Mouse (Mus musculus) hematopoietic stem cell, adult 5-6 weeks (primary cell): ENCODE data around the gene Gm34653. TPM values are rescaled to one million over a fixed set of nuclear protein-coding genes. Genes with fewer than 3 reads are reported as not detected.
"Not testable (repeated sequence)": the region's sequence is repeated elsewhere in the genome, so short reads cannot be mapped to it uniquely, and the experiment has no call there.

Source experiments
- ATAC-seq, 2 experiments: fragments of 125-278 bp in 1 of 2; replicated peaks in 1 of 2; 2 replicates each; pipeline ENCODE4 v1.8.0; 2016 to 2017; ENCODE audit warnings: inconsistent platforms in 2 of 2, mild to moderate bottlenecking in 2 of 2, moderate number of reproducible peaks in 2 of 2, low read depth in 1 of 2, moderate TSS enrichment in 1 of 2; ENCODE audit not compliant: low FRiP score in 2 of 2, poor library complexity in 2 of 2, severe bottlenecking in 2 of 2, insufficient read depth in 1 of 2, low TSS enrichment in 1 of 2
- total RNA-seq: library from RNA; stranded (forward); fragments of 172-1452, 232-1000 nt; gene quantifications from 2 replicates; pipeline ENCODE4 v1.2.3, GENCODE M21; 2017

Gene Gm34653
- not detected in 2 replicates for total RNA-seq

DNA sequence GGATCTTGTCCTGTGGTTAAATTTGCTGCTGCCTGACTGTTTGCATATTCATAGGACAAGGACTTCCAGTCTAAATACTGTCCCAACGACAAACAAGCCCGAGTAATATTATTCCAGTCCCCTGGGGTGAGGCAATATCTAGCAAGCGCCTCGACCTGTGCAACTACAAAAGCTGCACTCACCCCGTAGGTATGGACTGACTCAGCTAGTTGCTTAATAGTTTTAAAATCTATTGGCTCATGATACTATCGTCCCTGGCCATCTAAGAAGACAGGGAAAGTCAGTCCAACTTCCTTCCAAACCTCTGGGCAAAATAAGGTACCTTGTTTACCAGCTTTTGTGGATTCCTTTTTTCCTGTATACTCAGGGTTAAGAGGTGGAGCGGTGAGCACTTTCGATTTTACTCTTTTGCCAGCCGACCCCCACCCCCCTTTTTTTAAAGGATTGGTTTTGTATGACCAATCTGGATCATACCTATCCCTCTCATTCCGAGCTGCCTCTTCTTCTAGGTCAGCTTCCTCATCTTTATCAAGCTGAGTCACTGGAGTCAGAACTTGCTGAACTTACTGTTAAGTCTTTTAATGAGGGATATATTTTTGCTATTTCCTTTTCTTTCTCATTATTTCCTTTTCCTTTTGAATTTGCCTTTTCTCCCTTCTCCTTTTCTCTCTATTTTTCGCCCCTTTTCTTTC lies at the start of gene Gm34653:
Gene Gm34653, plus strand, starts transcription at position 242 of the 692 bp plus-strand sequence.
- ATAC-seq: not testable (repeated sequence)

DNA sequence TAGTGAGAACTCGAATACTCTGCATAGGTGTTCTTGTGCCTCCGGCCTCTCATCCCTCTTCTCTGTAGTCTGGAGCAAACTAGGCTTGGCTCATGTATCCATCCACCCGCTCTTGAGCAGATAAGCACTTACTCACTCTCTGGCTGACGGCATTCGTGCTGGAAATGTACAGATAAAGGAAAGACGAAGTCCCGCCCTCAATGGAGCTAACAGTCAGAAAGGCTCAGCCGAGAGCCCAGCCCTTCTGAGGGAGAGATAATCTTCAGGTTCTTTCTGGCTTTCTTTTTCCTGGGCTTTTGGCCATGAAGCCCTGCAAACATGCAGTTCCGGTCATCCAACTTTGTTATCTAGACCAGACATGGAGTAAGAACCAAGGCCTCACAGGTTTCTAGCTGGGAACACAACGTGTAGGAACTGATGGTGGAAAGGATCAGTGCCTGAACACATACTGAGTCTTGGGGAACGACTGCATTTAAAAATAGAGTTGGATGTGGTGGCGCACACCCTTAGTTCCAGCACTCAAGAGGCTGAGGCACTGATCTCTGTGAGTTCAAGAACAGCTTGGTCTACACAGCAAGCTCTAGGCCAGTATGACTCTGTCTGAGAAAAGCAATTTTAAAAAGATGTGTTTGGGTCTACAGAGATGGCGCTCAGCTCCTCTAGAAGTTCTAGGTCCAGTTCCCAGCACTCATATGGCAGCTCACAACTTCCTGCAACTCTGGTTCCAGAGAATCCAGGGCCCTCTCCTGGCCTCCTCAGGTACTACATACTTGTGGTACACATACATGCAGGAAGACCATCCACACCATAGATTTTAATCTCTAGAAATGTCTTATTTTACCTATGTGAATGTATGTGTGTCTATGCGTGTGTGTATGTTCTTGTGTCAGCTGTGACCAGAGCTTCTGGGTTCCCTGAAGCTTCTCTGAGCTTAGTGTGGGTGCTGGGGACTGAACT lies 49.5 kb upstream of the Gm34653 start:
- peak; percentile 18 to 65; a peak in 2 of 4 replicates for ATAC-seq

DNA sequence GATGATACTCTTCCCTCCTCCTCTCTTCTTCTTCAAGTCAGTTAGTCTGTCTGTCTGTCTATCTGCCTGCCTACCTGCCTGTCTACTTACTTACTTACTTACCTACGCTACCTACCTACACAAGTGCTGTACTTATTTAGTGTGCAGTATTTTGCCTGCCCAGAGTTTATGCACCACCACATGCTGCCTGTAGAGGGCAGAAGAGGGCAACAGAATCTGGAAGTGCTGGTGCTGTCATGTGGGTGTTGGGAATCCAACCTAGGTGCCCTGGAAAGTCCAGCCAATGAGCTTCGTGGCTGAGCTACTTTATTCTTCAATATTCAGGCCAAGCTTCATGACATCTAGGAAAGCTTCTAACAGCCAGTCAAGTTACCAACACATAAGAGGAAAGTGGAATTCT lies 48.7 kb upstream of the Gm34653 start:
- ATAC-seq: peak; percentile 63 to 65; a peak in 3 of 4 replicates

DNA sequence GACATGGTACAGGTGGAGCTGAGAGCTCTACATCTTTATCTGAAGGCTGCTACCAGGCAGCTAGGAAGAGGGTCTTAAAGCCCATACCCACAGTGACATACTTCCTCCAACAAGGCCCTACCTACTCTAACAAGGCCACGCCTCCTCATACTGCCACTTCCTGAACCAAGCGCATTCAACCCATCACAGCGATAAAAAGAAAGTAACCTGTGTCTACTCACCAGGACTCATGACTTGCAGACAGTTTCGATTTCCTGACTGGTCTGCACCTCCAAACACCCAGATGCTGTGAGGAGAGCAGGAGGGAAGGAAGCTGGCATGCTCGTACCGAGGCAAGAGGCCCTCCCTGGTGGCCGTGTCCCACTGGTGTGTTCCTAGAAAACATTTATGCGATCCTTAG lies 42.5 kb upstream of the Gm34653 start:
- ATAC-seq: peak; percentile 89 to 94

DNA sequence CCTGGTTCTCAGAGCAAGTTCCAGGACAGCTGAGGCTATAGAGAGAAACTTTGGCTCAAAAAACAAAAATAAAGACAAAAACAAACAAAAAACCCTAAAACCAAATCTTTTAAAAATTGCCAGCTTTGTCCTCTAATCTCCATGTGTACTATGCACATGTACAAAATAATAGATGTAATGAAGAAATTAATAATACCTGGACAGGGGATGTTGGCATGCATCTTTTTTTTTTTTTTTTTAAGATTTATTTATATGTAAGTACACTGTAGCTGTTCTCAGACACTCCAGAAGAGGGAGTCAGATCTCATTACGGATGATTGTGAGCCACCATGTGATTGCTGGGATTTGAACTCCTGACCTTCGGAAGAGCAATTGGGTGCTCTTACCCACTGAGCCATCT lies 40.3 kb upstream of the Gm34653 start:
- ATAC-seq: not testable (repeated sequence)

DNA sequence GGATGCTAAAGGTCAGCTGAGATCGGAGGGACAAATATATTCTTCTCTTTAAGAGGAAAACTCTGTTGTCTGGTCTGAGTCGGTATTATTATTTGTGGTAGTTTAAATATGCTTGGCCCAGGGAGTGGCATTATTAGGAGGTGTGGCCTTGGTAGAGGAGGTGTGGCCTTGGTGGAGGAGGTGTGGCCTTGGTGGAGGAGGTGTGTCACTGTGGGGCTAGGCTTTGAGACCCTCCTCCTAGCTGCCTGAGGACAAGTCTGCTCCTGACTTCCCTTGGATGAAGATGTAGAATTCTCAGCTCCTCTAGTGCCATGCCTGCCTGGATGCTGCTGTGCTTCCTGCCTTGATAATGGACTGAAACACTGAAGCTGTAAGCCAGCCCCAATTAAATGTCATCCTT lies 38.3 kb upstream of the Gm34653 start:
- ATAC-seq: no peak

DNA sequence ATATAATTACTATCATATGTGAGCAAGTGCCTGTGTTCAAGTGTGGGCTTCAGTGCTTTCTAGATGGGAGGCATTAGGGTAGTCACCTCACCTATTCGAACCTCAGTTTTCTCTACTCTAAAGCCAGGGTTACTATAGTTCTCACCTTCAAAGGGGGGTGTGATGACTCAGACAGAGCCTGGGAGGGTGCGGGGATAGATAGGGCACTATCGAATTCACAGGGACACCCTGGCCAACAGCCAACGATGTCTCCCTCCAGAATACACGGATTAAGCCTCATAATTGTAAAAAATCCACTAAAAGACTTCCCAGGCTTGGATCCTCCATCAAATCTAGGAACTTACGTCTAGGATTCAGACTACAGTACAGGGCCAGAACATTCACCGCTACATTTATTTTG lies 37.4 kb upstream of the Gm34653 start:
- no peak for ATAC-seq

DNA sequence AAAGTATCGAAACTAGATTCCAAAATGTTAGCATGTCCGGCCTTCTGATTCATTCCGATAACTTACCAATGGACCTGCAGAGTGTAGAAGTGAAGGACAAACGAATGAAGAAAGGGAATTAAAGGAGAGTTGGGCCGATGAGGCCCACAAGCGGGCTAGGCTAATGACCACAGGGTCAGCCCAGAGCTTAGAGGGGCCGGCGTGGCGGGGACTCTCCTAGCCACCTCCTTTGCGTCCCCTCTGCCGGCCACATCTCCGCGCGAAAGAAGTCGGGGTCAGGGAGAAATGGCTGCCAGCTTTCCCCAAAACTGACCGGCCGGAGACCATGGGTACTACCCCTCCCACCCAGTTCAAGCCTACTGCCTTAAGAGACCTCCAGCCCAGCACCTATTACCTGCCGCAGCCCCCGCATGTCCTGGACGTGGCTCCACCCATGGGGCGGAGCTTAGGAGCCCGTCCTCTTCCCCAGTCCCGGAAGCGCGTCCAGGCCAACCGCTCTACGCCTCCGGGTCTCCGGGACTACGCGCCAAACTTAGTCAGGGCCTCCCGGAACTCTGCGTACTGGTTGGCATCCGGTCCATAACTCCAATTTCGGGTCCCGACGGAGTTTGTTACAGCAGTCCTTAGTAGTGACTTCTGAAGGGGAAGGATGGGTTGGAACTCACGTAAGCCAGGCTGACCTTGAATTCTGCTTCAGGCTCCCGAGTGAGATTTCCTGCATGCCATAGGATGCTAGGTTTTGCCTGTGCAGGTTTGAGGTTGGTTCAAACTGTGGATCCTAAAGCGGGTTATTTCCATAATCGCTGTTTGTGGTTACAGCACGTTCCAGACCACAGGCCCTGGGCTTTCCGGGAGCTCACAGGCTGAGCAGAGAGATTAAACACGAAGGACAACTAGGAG lies 33.2 kb upstream of the Gm34653 start, which contains the start of gene Rabepk:
Gene Rabepk, minus strand, starts transcription at position 556 of the 900 bp plus-strand sequence.
- ATAC-seq: peak; percentile 80 to 86

DNA sequence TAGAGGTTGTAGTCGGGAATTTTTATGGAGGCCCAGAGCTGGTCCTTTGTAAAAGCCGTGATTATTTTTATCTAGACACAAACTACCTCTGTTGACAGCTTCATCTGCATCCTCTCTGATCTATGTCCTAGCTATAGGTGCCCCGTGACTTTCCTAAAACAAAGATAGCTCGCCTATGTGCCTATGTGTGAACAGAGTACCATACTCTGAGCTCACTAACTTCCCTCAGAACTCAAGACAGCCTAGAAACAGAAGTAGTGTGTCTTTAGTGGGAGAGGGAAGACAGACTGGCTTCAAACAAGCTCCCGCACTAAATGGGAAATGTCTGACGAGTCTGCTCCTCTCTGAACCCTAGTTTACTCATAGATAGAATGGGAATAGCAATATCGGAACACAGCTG lies 32.4 kb upstream of the Gm34653 start:
- no peak for ATAC-seq

DNA sequence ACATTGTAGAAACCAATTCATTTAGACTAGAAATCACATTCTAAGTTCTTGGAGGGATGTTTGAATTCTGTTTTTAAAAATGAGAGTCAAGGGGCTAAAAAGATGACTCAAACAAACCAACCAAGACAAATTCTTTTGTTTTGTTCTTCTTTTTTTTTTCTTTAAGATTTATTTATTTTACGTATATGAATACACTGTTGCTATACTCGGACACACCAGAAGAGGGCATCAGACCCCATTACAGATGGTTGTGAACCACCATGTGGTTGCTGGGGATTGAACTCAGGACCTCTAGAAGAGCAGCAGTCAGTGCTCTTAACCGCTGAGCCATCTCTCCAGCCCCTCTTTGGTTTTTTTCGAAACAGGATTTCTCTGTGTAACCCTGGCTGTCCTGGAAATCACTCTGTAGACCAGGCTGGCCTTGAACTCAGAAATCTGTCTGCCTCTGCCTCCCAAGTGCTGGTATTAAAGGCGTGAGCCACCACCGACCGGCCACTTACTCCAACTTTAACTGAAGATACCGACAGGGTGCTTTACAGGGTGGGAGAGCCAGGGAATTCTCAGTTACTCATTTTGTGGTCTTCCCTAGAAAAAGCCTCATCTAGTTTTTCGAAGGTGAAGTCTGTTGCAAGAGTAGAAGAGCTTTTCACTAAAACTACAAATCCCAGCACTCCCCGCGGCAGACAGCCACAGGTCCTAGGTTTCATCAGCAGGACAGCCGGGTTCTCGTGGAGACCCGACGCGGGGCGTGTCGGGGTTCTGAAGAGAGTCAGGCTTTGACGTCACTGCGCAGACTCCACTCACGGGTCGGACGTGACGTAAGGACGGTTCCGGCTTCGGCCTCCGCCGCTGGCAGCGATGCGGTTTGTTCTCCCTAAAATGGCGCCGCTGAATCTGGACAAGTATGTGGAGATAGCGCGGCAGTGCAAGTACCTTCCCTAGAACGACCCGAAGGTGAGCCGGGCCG lies 31.0 kb upstream of the Gm34653 start:
- peak; percentile 85 to 90 for ATAC-seq

DNA sequence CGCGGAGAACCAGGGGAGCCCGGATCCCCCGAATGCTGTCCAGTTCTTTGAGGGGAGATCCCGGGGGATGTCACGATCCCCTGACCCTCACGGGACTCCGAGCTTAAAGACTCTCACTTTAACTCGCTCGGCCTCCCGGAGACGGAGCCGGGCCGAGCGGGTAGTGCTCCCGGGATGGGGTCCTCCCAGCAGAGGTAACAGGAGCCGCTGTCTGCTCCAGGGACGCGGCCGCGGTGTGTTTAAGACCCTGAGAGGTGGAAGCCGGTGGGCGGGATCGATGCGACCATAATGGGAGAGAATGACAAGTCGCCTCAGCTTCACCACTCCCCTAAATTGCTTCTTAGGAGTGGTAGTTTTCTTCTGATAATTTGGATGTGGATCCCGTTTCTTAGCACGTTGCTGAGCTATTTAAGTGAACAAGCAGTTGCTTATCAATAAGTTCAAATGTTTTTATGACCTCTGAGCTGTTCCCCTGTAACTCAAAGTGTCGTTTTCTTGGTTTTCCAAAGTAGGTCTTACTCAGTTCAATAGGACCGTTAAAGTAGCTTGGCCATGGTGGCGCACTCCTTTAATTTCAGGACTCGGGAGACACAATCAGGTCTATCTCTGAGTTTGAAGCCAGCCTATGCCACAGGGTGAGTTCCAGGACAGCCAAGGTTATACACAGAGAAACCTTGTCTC lies 30.1 kb upstream of the Gm34653 start:
- peak; percentile 9 to 43; a peak in 3 of 4 replicates for ATAC-seq

DNA sequence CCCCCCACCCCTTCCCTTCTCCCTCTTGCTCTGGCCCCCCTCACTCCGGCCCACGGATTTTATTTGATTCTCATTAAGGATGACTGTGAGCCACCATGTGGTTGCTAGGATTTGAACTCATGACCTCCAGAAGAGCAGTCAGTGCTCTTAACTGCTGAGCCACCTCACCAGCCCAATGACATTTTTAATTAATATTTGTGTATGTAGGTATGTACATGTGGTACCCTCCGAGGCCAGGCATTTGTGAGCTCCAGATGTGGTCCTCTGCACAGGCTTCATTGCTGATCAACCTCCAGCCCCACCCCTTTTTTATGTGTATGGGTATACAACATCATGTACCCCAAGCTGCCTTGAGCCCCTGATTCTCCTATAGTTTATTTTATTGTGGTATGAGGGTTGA lies 29.1 kb upstream of the Gm34653 start:
- no peak for ATAC-seq

DNA sequence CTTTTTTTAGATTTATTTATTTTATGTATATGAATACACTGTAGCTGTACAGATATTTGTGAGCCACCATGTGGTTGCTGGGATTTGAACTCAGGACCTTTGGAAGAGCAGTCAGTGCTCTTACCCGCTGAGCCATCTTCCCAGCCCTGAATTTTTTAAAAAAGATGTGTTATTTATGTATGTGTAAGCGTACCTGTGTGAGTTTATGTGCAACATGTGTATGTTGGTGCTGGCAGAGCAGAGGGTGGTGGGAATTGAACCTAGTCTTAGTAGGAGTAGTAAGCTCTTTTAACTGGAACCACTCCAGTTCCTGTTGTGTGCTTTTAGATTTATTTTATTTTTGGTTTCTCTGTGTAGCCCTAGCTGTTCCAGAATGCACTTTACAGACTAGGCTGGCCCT lies 28.6 kb upstream of the Gm34653 start:
- no peak for ATAC-seq

DNA sequence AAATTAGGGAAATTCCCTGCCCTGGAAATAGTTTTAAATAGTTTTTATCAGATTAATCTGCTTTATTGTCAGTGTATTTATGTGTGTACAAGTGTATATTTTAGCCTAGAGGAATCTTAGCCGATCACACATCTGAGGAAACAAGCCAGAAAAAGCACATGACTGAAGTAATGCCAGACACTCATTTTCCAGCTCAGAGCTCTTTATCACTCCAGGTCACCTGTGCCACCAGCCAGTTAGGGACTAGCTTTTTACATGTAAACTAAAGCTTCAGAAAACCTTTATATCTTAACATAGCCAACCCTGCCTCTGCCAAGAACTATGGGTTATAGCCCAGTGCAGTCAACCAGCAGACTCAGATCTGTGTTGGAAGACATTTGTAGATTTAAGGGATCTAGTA lies 28.0 kb upstream of the Gm34653 start:
- ATAC-seq: no peak

DNA sequence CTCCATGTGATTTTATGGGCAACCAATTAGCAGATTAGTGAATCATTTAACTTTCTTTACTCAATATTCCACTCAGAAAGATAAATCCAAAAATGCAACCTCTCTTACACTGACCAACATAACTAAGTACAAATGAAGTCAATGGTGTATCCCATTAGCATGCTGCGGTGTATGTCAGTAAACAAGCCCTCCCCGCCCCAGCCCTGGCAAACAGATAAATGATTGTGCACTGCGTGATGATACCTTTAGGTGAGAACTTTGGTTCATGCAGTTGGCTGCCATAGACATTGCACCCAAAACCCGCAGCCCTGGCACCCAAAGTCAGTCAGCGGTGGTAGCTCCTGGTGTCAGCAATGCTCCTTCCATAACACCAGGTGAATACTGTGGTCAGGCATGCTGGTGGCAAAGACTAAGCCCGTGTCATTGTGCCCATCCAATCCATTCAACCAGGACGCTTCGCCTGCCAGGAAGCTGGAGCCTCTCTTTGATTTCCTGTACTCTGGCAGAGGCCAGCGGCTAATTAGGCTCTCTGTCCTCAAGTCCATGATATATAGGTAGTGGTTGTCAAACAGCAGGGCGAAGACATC lies 27.4 kb upstream of the Gm34653 start:
- ATAC-seq: no peak

DNA sequence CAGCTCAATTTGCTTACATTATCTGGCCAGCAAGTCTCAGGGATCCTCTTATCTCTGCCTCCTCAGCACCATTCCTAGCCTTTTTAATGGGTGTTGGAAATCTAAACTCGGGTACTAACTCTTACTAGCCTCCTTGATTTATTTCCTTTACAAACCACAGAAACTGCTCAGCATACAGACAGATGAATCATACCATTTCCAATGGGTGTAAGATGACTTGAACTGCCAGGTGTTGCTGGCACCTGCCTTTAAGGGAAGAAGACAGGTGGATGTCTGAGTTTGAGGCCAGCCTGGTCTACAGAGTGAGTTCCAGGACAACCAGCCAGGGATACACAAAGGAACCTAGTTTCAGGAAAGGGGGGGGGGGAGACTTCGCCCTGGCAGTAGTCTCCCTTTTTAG lies 24.8 kb upstream of the Gm34653 start:
- no peak for ATAC-seq
